Mouse (Mus musculus): ENCODE data around the gene Secisbp2. TPM values are rescaled to one million over a fixed set of nuclear protein-coding genes. Genes with fewer than 3 reads are reported as not detected.

Secisbp2 gene
- polyA plus RNA-seq, 1 experiment: 23.4 TPM

DNA sequence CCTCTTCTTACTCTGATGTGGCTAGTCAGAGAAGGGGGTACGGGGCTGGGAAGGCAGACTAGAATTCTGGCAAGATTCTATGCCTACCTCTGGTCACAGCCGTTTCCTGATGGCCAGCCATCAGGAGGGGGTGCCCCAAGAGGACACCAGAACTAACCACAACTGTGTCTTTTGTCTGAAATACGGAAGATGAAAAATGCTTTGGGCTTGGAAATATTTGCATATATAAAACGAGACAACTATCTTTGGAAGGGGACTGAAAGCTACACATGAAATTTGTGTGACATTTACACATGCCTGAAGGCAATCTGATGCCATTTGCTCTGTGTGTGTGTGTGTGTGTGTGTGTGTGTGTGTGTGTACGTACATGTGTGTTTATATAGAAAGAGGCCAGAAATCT is 52.4 kb downstream of the Secisbp2 start:
- Histone ChIP-seq H3K27ac (ENCODE audit: insufficient read depth, low read depth, low read length) (no peak overlapping the region), H3K27me3 (replicated peaks; ENCODE audit: control insufficient read depth, insufficient read depth, low read length) (no peaks in the 10 kb centered on the region), H3K4me1 (ENCODE audit: control insufficient read depth, insufficient read depth, low read length) (no peaks in the 10 kb centered on the region), H3K4me3 (ENCODE audit: insufficient read depth, low read depth, low read length) (no peak overlapping the region), H3K36me3 (ENCODE audit: control insufficient read depth, insufficient read depth, low read length) (0 out of 2 replicates have a peak, but pooled peaks cover 1% of the 10 kb centered on the region)
- no peak for DNase-seq
- 86% methylated on average over 5 of the region's 5 CpGs for WGBS
- no peak for TF ChIP-seq CTCF (conservative IDR thresholded peaks at IDR 0.05; ENCODE audit: insufficient read depth, insufficient read length, low read depth, low read length)
- no peak for TF ChIP-seq POLR2A (IDR thresholded peaks at IDR 0.05; ENCODE audit: low read depth, low read length)

DNA sequence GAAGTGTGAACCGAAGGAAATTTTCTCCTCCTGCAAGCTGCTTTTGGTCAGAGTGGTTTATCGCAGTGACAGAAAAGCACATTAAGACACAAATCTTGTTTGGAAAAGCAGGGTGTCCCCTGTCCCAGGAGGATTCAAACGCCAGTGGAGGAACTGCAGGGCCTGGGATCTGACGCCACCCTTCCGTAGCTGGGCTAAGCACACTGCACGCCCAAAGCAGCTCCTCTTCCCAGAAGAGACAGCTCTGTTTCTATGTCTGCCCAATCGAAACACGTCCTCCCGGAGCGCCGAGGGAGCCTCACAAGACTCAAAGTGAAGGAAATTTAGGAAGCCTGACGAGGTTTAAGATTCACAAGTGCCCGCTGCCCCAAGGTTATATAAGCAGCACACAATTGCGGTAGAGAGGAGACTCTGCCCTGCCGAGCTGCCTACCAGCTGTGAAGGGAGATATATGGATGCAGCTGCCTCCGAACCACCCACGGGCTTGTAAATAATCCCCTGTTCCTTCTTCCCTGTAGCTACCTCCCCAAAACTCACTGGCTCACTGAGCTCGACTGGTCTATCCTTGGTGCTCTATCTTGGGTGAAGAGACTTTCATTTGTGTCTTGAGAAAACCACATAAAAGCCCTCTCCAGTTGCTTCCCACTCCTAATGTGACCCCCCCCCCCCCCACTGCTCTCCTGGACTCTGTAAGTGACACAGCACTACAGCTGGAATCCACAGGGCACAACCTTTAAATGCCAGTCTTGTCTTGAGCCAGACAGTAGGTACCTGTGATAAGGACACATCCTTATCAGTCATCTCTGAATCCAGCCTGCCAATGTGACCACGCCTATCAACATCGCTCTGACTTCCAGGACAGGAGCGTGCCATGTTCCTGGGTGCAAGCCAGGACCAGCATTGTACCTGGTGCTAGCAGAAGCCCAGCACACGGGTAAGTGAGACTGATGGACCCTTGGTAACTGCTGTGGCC is 54.7 kb downstream of the Secisbp2 start:
- no peak overlapping the region for H3K4me3 ChIP-seq (ENCODE audit: insufficient read depth, low read depth, low read length)
- H3K27ac ChIP-seq (ENCODE audit: insufficient read depth, low read depth, low read length): no peak overlapping the region
- no peak for TF ChIP-seq CTCF (conservative IDR thresholded peaks at IDR 0.05; ENCODE audit: insufficient read depth, insufficient read length, low read depth, low read length)
- no peak for TF ChIP-seq POLR2A (IDR thresholded peaks at IDR 0.05; ENCODE audit: low read depth, low read length)
- no peaks in the 10 kb centered on the region for H3K4me1 ChIP-seq (ENCODE audit: control insufficient read depth, insufficient read depth, low read length)
- no peak for DNase-seq
- no peaks in the 10 kb centered on the region for H3K36me3 ChIP-seq (ENCODE audit: control insufficient read depth, insufficient read depth, low read length)
- H3K27me3 ChIP-seq (replicated peaks; ENCODE audit: control insufficient read depth, insufficient read depth, low read length): no peaks in the 10 kb centered on the region
- WGBS: 64% methylated on average over 22 of the region's 22 CpGs

DNA sequence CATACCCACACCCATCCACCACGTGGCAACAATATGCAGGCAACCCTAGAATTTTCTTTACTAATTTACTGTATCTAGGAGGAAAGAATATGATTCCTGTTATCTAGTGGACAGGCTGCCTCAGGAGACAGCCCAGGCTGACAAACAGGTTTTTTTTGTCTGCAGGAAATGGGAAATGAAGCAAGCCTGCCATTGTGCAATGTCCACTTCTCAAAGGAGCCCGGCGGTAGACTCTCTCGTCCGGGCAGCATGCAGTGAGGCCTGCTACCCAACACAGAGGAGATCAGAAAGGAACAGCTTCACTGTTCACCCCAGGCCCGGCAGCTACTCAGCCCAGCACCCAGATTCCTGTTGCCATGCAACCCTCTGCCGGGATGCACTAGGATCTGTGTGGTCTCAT is 59.2 kb downstream of the Secisbp2 start:
- WGBS: 70% methylated on average over 7 of the region's 7 CpGs
- H3K27me3 ChIP-seq (replicated peaks; ENCODE audit: control insufficient read depth, insufficient read depth, low read length): no peaks in the 10 kb centered on the region
- DNase-seq: no peak
- no peak for TF ChIP-seq POLR2A (IDR thresholded peaks at IDR 0.05; ENCODE audit: low read depth, low read length)
- no peak for TF ChIP-seq CTCF (conservative IDR thresholded peaks at IDR 0.05; ENCODE audit: insufficient read depth, insufficient read length, low read depth, low read length)
- H3K4me3 ChIP-seq (ENCODE audit: insufficient read depth, low read depth, low read length): no peak overlapping the region
- no peaks in the 10 kb centered on the region; the same call in 1 of the 2 replicates for H3K36me3 ChIP-seq (ENCODE audit: control insufficient read depth, insufficient read depth, low read length)
- no peak overlapping the region for H3K27ac ChIP-seq (ENCODE audit: insufficient read depth, low read depth, low read length)
- H3K4me1 ChIP-seq (ENCODE audit: control insufficient read depth, insufficient read depth, low read length): no peaks in the 10 kb centered on the region

DNA sequence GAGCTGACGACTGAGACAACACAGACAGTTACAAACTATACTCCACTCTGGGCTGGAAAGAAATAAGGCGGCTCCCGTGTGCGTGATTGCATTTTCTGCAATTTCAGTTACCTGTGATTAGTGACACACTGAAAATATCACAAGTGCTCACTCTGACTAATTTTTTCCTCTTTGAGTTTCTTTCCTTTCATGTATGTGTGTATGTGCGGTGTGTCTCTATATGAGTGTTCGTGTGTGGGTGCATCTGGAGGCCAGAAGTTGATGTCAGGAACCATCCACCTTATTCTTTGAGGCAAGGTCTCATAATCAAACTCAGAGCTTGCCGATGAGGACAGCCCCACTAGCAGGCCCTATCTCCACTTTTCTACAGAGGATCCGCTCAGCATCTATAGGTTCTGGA is 60.5 kb downstream of the Secisbp2 start:
- Histone ChIP-seq H3K36me3 (ENCODE audit: control insufficient read depth, insufficient read depth, low read length) (no peaks in the 10 kb centered on the region; the same call in 1 of the 2 replicates), H3K4me3 (ENCODE audit: insufficient read depth, low read depth, low read length) (no peak overlapping the region), H3K27me3 (replicated peaks; ENCODE audit: control insufficient read depth, insufficient read depth, low read length) (no peaks in the 10 kb centered on the region), H3K4me1 (ENCODE audit: control insufficient read depth, insufficient read depth, low read length) (no peaks in the 10 kb centered on the region), H3K27ac (ENCODE audit: insufficient read depth, low read depth, low read length) (no peak overlapping the region)
- DNase-seq: no peak
- TF ChIP-seq CTCF (conservative IDR thresholded peaks at IDR 0.05; ENCODE audit: insufficient read depth, insufficient read length, low read depth, low read length) (no peak), POLR2A (IDR thresholded peaks at IDR 0.05; ENCODE audit: low read depth, low read length) (no peak)
- 91% methylated on average over 8 of the region's 8 CpGs for WGBS

DNA sequence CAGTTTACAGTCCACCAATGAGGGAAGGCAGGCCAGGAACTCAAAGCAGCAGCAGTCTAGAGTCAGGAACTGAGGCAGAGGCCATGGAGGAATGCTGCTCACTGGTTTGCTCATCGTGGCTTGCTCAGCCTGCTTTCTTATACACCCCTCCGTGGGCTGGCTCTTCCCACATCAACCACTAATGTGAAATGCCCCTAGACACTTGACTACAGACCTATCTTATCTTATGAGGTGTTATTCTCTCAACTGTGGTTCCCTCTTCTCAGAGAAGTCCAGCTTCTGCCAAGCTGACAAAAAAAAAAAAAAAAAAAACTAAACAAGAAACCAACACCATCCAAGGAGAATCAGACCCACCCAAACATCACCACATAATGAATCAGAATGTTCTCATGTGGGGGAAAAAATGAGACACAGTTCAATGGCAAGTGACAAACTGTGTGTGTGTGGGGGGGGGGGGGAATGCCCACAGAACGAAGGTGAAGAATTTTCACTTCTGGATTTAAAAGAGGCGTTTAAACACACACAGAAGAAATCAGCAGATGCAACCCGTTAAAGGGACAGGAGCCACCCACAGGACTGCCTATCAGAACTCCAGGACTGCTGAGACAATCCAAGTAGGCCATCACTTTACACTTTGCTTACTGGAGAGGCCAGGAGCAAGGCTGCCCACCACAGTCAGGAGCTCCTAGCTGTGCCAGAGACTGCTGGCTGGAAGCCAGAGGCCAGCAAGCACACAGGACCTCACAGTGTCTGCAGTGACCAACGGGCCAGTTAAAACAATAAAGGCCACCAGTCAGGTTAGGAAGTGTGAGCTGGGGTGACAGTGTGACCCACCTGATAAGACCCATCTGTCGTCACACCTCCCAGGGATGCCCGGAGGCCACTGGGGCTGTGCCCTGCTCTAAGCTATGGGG is 65.1 kb downstream of the Secisbp2 start:
- Histone ChIP-seq H3K27me3 (replicated peaks; ENCODE audit: control insufficient read depth, insufficient read depth, low read length) (no peaks in the 10 kb centered on the region), H3K27ac (ENCODE audit: insufficient read depth, low read depth, low read length) (no peak overlapping the region), H3K4me3 (ENCODE audit: insufficient read depth, low read depth, low read length) (no peak overlapping the region), H3K4me1 (ENCODE audit: control insufficient read depth, insufficient read depth, low read length) (no peaks in the 10 kb centered on the region), H3K36me3 (ENCODE audit: control insufficient read depth, insufficient read depth, low read length) (no peaks in the 10 kb centered on the region; the same call in 1 of the 2 replicates)
- 45% methylated on average over 8 of the region's 8 CpGs for WGBS
- TF ChIP-seq CTCF (conservative IDR thresholded peaks at IDR 0.05; ENCODE audit: insufficient read depth, insufficient read length, low read depth, low read length) (no peak), POLR2A (IDR thresholded peaks at IDR 0.05; ENCODE audit: low read depth, low read length) (no peak)
- peak; percentile 39 for DNase-seq

GRCm38 (mm10) chr13:51719256-51719655 is 67.8 kb downstream of the Secisbp2 start:
- no peak for DNase-seq
- Histone ChIP-seq H3K27ac (ENCODE audit: insufficient read depth, low read depth, low read length) (no peak overlapping the region), H3K27me3 (replicated peaks; ENCODE audit: control insufficient read depth, insufficient read depth, low read length) (no peaks in the 10 kb centered on the region), H3K4me3 (ENCODE audit: insufficient read depth, low read depth, low read length) (no peak overlapping the region), H3K4me1 (ENCODE audit: control insufficient read depth, insufficient read depth, low read length) (no peaks in the 10 kb centered on the region), H3K36me3 (ENCODE audit: control insufficient read depth, insufficient read depth, low read length) (no peaks in the 10 kb centered on the region; the same call in 1 of the 2 replicates)
- TF ChIP-seq POLR2A (IDR thresholded peaks at IDR 0.05; ENCODE audit: low read depth, low read length) (no peak), CTCF (conservative IDR thresholded peaks at IDR 0.05; ENCODE audit: insufficient read depth, insufficient read length, low read depth, low read length) (no peak)
- 95% methylated on average over 3 of the region's 3 CpGs for WGBS
